ENCODE assay signal across 8 mouse cellular contexts in the genomic region with DNA sequence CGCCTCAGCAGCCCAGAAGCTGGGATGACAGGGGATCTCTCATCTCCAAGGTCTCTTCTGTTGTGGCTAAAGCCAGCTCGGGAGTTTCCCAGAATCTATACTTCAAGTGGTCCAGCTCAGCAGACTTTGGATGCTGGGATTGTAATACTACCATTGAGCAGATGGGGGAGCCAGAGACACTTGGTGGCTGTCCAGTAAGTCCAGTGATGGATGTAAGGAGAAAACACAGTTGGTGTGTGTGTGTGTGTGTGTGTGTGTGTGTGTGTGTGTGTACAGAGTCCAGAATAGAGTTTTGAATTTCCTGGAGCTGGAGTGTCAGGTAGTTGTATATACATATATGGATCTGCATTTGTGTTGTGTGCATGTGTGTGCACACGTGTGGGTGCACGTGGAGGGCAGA. TPM values are rescaled to one million over a fixed set of nuclear protein-coding genes. Genes with fewer than 3 reads are reported as not detected.
DNase-seq lines count a peak whose midpoint lies in the region; ATAC-seq and TF ChIP-seq lines count a peak whose summit lies in the region.

No protein-coding gene starts in this region.

- H3K36me3 ChIP-seq in intestine, postnatal 0 days (ENCODE audit: control insufficient read depth, insufficient read depth): no peaks in the 10 kb centered on the region
- no peaks in the 10 kb centered on the region for H3K36me3 ChIP-seq in intestine, embryonic 16.5 days (ENCODE audit: control insufficient read depth, insufficient read depth, low read length)
- no peaks in the 10 kb centered on the region for H3K36me3 ChIP-seq in kidney, postnatal 0 days (ENCODE audit: insufficient read depth, low read length)
- no peaks in the 10 kb centered on the region for H3K36me3 ChIP-seq in liver, adult 2 months (ENCODE audit: control insufficient read depth, insufficient read depth, low read length)

- peak; percentile 94 for TF ChIP-seq CTCF in intestine, postnatal 0 days (IDR thresholded peaks at IDR 0.05; ENCODE audit: low read depth)
- peak; percentile 30; the same call in 1 of the 2 replicates for TF ChIP-seq CTCF in embryonic fibroblast, embryonic 13.5 days (IDR thresholded peaks at IDR 0.05; ENCODE audit: borderline replicate concordance, insufficient read depth, low read length)
- peak; percentile 90 for TF ChIP-seq CTCF in kidney, postnatal 0 days (IDR thresholded peaks at IDR 0.05; ENCODE audit: low read depth)
- peak; percentile 60 for TF ChIP-seq CTCF in liver, adult 2 months (IDR thresholded peaks at IDR 0.05; ENCODE audit: low read depth, low read length)

- no peak overlapping the region for H3K27ac ChIP-seq in intestine, postnatal 0 days (ENCODE audit: low read depth, low read length)
- no peak overlapping the region for H3K27ac ChIP-seq in intestine, embryonic 16.5 days (ENCODE audit: low read length)
- no peak overlapping the region for H3K27ac ChIP-seq in embryonic fibroblast, embryonic 13.5 days (ENCODE audit: insufficient read depth, low read length)
- no peak overlapping the region for H3K27ac ChIP-seq in kidney, postnatal 0 days
- no peak overlapping the region for H3K27ac ChIP-seq in liver, adult 2 months (replicated peaks; ENCODE audit: insufficient read depth, low read depth, low read length)

- ATAC-seq in intestine, postnatal 0 days: peak; percentile 35; the same call in 1 of the 2 replicates
- ATAC-seq in intestine, embryonic 16.5 days: no peak
- peak; percentile 36; the same call in 1 of the 2 replicates for ATAC-seq in kidney, postnatal 0 days (replicated peaks; ENCODE audit: low FRiP score, low read depth)

- no peak overlapping the region for H3K4me3 ChIP-seq in intestine, postnatal 0 days (ENCODE audit: low read depth, low read length)
- H3K4me3 ChIP-seq in intestine, embryonic 16.5 days (ENCODE audit: low read length): no peak overlapping the region
- H3K4me3 ChIP-seq in embryonic fibroblast, embryonic 13.5 days (ENCODE audit: insufficient read depth, low read length): no peak overlapping the region
- no peak overlapping the region for H3K4me3 ChIP-seq in kidney, postnatal 0 days (replicated peaks; ENCODE audit: low read depth, low read length)
- H3K4me3 ChIP-seq in liver, adult 2 months (ENCODE audit: insufficient read depth, low read depth, low read length): no peak overlapping the region

- H3K79me2 ChIP-seq in liver, adult 2 months (ENCODE audit: control insufficient read depth, insufficient read depth, low read length): no peaks in the 10 kb centered on the region

- no peak for TF ChIP-seq POLR2A in embryonic fibroblast, embryonic 13.5 days (IDR thresholded peaks at IDR 0.05; ENCODE audit: low read depth, low read length)
- no peak for TF ChIP-seq POLR2A in liver, adult 2 months (IDR thresholded peaks at IDR 0.05; ENCODE audit: extremely low read depth, insufficient read depth, low read length)

- no peaks in the 10 kb centered on the region for H3K27me3 ChIP-seq in intestine, postnatal 0 days (replicated peaks; ENCODE audit: control insufficient read depth, insufficient read depth, low read length)
- no peaks in the 10 kb centered on the region for H3K27me3 ChIP-seq in intestine, embryonic 16.5 days (replicated peaks; ENCODE audit: control insufficient read depth, insufficient read depth, low read length)
- H3K27me3 ChIP-seq in kidney, postnatal 0 days (ENCODE audit: insufficient read depth, low read length): no peaks in the 10 kb centered on the region
- no peaks in the 10 kb centered on the region for H3K27me3 ChIP-seq in liver, adult 2 months (ENCODE audit: control insufficient read depth, insufficient read depth, low read length)

- H3K9me3 ChIP-seq in intestine, postnatal 0 days (ENCODE audit: control insufficient read depth): no peaks in the 10 kb centered on the region
- H3K9me3 ChIP-seq in intestine, embryonic 16.5 days (ENCODE audit: control insufficient read depth, low read length): no peaks in the 10 kb centered on the region
- H3K9me3 ChIP-seq in kidney, postnatal 0 days (replicated peaks; ENCODE audit: low read length): no peaks in the 10 kb centered on the region

- no peak overlapping the region for H3K9ac ChIP-seq in intestine, postnatal 0 days (ENCODE audit: low read depth, low read length)
- H3K9ac ChIP-seq in intestine, embryonic 16.5 days (ENCODE audit: low read depth, low read length): no peak overlapping the region
- H3K9ac ChIP-seq in kidney, postnatal 0 days (ENCODE audit: low read depth, low read length): no peak overlapping the region
- H3K9ac ChIP-seq in liver, adult 2 months (ENCODE audit: low read depth, low read length): no peak overlapping the region

- 49% methylated on average over 4 of the region's 4 CpGs for WGBS in intestine, postnatal 0 days
- 46% methylated on average over 4 of the region's 4 CpGs for WGBS in intestine, embryonic 16.5 days
- 48% methylated on average over 4 of the region's 4 CpGs for WGBS in kidney, postnatal 0 days
- WGBS in liver, adult 2 months: 45% methylated on average over 4 of the region's 4 CpGs

- no peaks in the 10 kb centered on the region for H3K4me1 ChIP-seq in intestine, postnatal 0 days (replicated peaks; ENCODE audit: control insufficient read depth, insufficient read depth, low read length)
- no peaks in the 10 kb centered on the region for H3K4me1 ChIP-seq in intestine, embryonic 16.5 days (ENCODE audit: control insufficient read depth, insufficient read depth, low read length)
- H3K4me1 ChIP-seq in embryonic fibroblast, embryonic 13.5 days (ENCODE audit: control insufficient read depth, insufficient read depth, low read length): no peaks in the 10 kb centered on the region
- no peaks in the 10 kb centered on the region for H3K4me1 ChIP-seq in kidney, postnatal 0 days (replicated peaks; ENCODE audit: insufficient read depth, low read length)
- H3K4me1 ChIP-seq in liver, adult 2 months (ENCODE audit: control insufficient read depth, insufficient read depth, low read length): no peaks in the 10 kb centered on the region

- no peak overlapping the region for H3K4me2 ChIP-seq in intestine, postnatal 0 days (replicated peaks; ENCODE audit: low read depth)
- no peak overlapping the region for H3K4me2 ChIP-seq in intestine, embryonic 16.5 days (ENCODE audit: low read depth, low read length)
- no peak overlapping the region for H3K4me2 ChIP-seq in kidney, postnatal 0 days (ENCODE audit: low read length)

- peak; percentile 65 to 76 for DNase-seq in adrenal gland, postnatal 36 days
- peak; percentile 83 for DNase-seq in kidney, postnatal 0 days (ENCODE audit: low spot score)
- peak; percentile 63 for DNase-seq in liver, adult 2 months (ENCODE audit: extremely low read depth, low read depth, low spot score)
- DNase-seq in ovary, postnatal 10 days (ENCODE audit: low spot score): peak; percentile 21
- DNase-seq in thymus, postnatal 25 days: peak; percentile 43

RNA-seq across cellular contexts. Expression of a gene that starts 32.9 kb away (rescaled TPM):
- polyA plus RNA-seq in intestine, postnatal 0 days (2015; fragmentation: Nextera tagmentation; extraction: Ambion mirVana): 0.05 TPM in 1 of 2 replicates, not detected in the other
- polyA plus RNA-seq in intestine, embryonic 16.5 days (2015; fragmentation: Nextera tagmentation; extraction: Ambion mirVana): not detected in 2 replicates
- total RNA-seq in adrenal gland, postnatal 36 days (2021): not detected
- not detected in 2 replicates for polyA plus RNA-seq in embryonic fibroblast, embryonic 13.5 days (2011; ENCODE audit: insufficient read length, low read depth, missing spikeins)
- not detected in 2 replicates for polyA plus RNA-seq in kidney, postnatal 0 days (2015; fragmentation: Nextera tagmentation; extraction: Ambion mirVana)
- not detected in 2 replicates for total RNA-seq in liver, adult 2 months (2014; rRNA removed)
- polyA plus RNA-seq in liver, adult 2 months (2012; rRNA removed): 0.01 TPM in 1 of 2 replicates, not detected in the other

Comparison
In these comparisons a context has a peak if more than half of its experiments do, and no peak if none do; other contexts are left out.
1. CTCF ChIP-seq: peak in every context shown above with its lines; median percentile 94 in intestine, postnatal 0 days; 90 in kidney, postnatal 0 days; 60 in liver, adult 2 months; 30 in embryonic fibroblast, embryonic 13.5 days.
2. DNase-seq: peak in every context shown above with its lines; median percentile 83 in kidney, postnatal 0 days; 70 in adrenal gland, postnatal 36 days; 63 in liver, adult 2 months; 43 in thymus, postnatal 25 days; 21 in ovary, postnatal 10 days.